Mouse (Mus musculus) cerebellum, postnatal 25 days (tissue): ENCODE data around the gene Tmem106b.

Experiments
- DNase-seq, 2 experiments: peaks; one replicate each; pipeline ENCODE4 v3.0.0; 2021; ENCODE audit warnings: mixed read lengths in 2 of 2

The Tmem106b gene

GRCm38 (mm10) chr6:13069302-13070146 is at the start of gene Tmem106b:
TSS of gene Tmem106b (plus strand) at chr6:13069759.
- peak; percentile 97 to 98 for DNase-seq

DNA sequence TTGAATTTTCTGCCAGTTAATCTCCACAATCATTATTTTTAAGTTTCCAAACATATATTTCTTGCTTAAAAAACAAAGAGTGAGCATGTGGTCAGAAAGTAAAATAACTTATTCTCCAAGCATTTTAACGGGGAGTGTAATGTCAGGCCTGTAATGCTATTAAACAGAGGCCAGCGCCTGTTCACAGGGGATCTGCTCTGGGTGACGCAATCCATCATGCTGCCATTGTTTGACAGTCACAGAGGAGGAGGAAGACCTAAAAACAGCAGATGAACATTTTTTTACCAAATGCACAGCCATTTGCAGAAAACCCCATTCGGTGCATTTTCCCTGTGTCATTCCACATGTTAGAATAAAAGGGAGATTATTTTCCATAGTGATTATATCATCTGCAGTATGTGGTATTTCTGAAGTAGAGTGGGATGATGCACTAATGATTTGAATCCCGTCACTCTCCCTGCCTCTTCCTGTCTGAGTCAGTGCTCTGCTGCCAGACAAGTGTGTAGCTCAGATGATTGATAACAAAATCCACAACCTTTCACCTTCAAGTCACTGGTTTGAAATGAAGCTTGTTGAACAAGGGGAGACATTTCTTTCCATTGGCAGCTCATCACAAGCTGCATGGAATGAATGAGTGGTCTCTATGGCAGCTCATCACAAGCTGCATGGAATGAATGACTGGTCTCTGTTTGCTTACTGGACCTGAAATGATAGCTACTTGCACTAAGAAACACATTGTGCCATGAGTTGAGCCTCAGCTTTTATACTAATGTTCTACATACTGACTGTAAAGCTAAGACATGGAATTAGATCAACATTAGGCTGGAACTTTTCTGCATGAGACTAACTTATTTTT is 48.1 kb upstream of the Tmem106b start:
- DNase-seq, result no peak

DNA sequence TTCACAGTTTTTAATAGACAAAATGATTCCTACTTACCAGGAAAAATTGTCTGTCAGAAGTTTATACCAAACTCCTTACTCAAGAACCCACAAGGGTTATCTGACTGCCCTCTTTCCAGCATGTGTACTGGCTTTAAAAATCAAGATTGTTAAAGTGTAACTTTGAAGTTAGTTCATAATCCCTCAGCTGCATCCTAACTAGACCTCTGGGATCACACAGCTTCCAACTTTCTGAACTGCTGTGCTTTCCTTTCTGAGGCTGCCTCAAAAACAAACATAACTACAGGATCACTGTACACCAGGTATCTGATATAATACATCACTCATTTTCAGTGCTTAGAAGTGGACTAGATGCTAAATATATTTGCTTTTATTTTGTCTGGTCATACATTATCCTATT is 39.0 kb upstream of the Tmem106b start:
- DNase-seq, result no peak

DNA sequence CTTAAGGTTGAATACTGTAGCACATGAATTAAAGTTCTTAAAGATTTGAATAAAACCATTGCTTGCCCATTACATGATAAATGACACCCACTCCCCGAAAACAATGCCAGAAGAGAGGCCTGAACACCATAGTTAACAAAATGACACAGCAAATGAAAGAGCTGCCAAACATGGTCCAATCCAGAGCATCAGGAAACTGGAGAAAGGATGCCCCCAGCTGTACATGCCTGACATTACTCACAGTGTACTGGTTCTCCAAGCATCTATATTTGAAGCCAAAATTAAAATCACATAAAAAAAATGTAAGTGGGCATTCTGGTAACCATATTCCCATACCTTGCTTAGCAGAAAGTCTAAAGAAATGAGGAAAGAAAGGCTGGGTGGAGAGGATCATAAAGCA is 38.6 kb upstream of the Tmem106b start:
- DNase-seq, result peak in 1 of 2 experiments; percentile 8

DNA sequence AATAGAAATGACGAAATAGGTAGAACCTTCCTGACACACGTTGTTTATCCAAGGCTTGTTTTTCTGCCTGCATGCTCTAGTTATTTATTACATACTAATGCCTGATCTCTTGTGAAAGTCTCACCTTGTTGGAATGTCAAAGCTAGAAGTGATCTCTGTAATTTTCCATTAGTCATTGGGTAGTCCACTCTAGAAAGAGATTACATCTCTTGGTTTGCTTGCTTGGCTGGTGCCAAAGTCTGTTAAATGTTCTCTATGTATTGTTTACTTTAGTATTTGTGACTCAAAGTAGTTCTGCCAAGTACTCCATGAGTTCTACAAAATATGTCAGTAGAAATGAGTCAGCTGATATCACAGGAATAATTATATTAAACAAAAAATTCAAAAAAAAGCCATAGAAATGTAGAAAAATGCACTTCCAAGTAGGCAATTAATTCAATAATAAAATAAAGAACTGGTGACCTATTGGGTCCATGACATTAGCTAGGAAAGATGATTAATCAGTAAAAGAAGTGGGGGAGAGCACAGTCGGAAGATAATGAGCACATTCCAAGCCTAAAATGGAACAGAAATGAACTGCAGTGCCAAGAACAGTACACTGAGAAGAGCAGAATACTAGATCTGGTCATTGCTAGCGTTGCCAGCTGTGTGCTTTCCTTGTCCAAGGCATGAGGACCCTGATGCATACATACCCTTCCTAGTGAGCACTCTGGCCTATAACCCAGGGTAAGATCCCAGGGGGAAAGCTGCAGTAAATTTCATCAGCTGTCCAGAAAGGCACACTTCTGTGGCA is 17.0 kb upstream of the Tmem106b start:
- no peak for DNase-seq

DNA sequence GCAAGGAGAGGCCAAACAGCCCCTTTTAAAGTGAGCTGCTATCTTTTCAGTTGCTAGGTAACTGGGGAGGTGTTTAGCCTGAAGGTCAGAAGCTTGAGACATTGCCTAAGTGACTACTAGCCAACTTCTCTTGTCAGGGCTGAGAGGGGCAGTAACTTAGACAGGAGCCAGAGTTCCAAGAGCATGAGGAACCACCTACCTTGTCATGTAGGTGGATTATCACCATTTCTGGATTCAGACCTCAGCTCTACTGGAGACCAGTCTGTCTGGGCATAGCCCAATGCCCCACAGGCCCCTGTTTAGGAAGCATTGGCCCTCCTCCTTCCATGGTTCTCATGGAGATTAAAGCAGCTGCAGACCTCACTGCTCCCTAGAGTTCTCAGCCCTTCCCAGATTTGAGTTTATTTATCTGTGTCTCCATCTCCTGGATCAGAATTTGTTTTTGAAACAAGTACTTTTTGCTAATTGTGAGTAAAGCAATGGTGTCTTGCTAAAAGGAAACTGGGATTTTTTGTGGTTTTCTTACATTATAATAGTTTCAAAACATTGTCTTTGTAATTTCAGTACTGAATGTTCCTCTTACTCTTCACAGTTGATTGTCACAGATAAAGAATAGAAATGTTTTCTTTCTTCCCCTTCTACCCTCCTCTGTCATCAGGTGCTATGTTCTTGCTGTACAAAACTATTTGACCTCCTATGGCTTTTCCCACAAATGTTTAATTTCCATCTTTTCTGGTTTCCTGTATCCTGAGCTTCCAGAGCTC is 8.1 kb upstream of the Tmem106b start:
- DNase-seq, result no peak

GRCm38 (mm10) chr6:13062063-13062462 is 7.5 kb upstream of the Tmem106b start:
- no peak for DNase-seq

GRCm38 (mm10) chr6:13062691-13063255 is 6.8 kb upstream of the Tmem106b start:
- DNase-seq, result no peak

DNA sequence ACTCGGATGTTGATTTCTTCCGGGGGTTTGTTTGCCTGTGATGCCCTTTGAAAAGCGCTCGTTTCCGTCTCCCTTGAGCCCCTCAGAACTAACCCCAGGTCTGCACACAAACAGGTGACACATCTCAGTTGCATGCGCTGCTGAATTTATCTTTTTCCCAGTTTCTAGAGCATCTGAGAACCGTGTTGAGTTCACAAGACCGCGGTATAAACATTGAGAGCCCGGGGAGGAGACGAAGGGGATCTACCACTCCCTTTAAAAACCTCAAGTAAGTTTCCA is 527 bp downstream of the Tmem106b start:
- DNase-seq, result no peak

GRCm38 (mm10) chr6:13070485-13070884 is 926 bp downstream of the Tmem106b start:
- peak; percentile 37 to 40 for DNase-seq

- DNase-seq, result no peak
Observed at GRCm38 (mm10) chr6:13073036-13073435, 3.5 kb downstream of the Tmem106b start.

- DNase-seq, result no peak
Observed at GRCm38 (mm10) chr6:13073876-13074275, 4.3 kb downstream of the Tmem106b start.

DNA sequence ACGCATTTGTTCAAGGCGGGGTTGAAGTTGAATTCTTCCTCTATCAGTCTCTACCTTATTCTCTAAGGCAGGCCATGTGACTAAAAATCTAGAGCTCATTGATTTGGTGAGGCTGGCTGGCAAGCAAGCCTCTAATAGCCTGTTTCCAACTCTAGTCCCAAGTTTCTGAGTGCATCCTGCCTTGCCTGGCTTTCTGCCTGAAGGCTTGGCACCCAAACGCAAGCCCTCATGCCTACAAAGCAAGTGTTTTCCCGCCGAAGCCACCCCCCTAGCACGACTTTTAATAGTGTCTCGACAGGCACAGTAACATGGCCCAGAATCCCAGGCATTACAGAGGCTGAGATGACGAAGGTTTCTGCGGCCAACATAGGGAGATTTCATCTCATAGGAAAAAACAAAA is 13.3 kb downstream of the Tmem106b start:
- peak; percentile 26 to 62 for DNase-seq

DNA sequence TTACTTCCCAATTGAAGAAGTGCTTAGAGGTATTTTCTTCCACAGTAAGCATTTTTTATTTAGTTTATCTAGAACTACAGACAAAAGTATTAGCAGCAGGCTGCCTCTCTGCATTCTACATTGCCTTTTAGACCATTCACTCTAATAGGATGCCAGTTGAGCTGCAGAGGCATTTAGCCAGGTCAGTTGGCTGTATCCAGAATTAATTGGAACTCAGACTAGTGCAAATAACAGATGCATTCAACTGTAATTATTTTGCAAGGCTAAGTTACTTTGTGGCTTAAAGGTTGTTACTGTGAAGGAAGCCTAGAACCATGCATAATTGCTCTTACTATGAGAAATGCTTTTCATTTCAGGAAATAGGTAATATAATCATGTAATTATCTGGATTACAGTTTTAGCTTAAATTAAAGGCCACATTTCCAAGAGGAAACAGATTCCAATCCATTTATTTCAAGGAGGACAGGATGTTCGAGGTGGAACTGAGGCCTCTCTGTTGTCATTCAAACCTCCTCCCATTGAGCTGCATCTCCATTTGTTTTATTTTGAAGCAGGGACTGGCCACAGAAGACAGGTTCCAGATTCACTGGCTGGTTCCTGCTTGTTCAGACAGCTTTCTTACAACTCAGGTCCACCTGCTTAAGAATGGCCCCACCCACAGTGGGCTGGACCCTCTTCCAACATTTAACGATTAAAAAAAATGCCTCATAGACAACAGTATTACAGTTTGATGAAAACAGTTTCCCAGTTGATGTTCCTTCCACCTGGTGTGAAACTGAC is 27.3 kb downstream of the Tmem106b start:
- DNase-seq, result no peak

- no peak for DNase-seq
Observed at GRCm38 (mm10) chr6:13100137-13100536, 30.6 kb downstream of the Tmem106b start.

DNA sequence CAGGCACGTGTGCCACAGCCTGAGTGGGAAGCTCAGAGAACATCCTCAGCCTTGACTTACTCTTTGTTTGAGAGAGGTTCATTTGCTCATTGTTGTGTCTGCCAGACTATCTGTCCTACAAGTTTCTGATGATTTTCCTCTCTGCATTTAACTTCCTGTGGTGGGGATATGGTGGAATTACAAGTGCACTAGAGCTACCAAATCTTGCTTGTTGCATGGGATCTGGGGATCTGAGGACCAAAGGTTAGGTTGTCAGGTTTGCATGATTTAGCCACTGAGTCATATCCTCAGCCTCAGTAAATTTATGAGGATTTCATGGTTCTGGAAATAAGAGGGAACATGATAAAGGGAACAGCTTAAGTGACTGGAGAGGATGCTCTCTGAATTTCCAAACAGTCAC is 39.1 kb downstream of the Tmem106b start:
- no peak for DNase-seq

DNA sequence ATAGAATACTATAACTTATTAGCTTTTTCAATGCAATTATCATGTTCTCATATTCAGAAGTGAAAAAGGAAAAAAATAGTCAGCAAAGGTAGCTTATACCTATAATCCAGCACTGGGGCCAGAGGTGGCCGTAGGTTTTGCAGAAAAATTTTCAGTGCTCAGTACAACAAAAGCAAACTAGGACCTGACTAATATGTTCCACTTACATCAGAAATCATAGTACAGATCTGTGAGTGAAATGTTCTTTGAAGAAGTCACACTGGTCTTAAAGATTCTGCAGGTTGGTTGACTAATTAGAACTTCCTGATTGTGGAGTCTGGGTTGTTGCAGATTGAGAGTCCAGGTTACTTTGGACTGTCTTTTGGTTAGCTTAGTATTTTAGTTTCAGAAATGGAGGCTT is 67.7 kb downstream of the Tmem106b start:
- no peak for DNase-seq
